Mouse (Mus musculus): ENCODE data around the gene Tcfl5. TPM values are rescaled to one million over a fixed set of nuclear protein-coding genes. Genes with fewer than 3 reads are reported as not detected.

The Tcfl5 gene
- total and polyA plus RNA-seq, 3 experiments, result not detected

DNA sequence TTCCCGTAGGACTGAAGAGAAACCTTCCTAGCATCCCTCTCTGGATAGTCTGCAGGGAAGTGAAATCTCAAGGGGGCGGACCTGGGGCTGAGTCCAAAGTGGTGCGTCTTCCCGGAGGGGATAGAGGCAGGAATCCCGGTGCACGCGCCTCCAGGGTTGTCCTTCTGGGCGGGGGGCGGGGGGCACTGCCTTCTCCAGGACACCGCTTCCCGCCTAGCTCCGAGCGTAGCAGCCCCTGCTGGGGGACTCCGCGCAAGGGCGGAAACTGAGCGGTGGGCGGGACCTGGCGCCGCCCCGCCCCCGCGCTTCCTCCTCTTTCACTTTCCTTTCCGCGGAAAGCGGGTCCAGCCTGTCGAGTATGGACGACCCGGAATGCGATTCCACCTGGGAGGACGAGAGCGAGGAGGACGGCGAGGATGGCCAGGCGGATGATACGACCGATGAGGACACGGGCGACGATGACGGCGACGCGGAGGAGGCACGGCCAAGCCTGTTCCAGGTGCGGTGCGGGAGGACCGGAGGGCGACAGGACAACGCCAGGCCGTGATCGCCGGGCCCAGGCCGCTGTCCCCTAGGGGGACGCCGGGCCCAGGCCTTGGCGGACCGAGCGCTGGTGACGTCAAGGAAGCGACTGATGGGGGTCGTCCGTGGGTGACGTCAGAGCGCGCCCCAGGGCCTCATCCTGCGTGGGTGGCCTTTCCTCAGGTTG lies 53.2 kb downstream of the Tcfl5 start, which contains the start of gene Ogfr (continued):
- TF ChIP-seq EP300 (IDR thresholded peaks at IDR 0.05; ENCODE audit: low read depth in 1 of 2, low read length in 2 of 2), result no peak; a peak in 2 of 4 replicates
- no peak; the same call in 1 of the 2 replicates for TF ChIP-seq TCF12 (IDR thresholded peaks at IDR 0.05; ENCODE audit: low read depth, low read length)
- 0 out of 2 replicates have a peak, but pooled peaks have one; percentile 37 for TF ChIP-seq TBP (IDR thresholded peaks at IDR 0.05; ENCODE audit: low read depth, low read length)

- H3K9me3 ChIP-seq (replicated peaks; ENCODE audit: insufficient read depth, low read length), result no peaks in the 10 kb centered on the region
- H3K36me3 ChIP-seq (ENCODE audit: control insufficient read depth in 1 of 2, insufficient read depth in 2 of 2, low read length in 2 of 2), result peaks cover 0 to 2% of the 10 kb centered on the region in 2 experiments; a peak in 2 of 4 replicates
- peak overlapping the region; percentile 98 for H3K9ac ChIP-seq (ENCODE audit: control insufficient read depth, low read depth, low read length, poor library complexity, severe bottlenecking)
- TF ChIP-seq CTCF (IDR thresholded peaks at IDR 0.05 in 2 of 3, conservative IDR thresholded peaks at IDR 0.05 in 1 of 3; ENCODE audit: control insufficient read depth in 1 of 3, insufficient read depth in 1 of 3, low read depth in 2 of 3, low read length in 3 of 3, poor library complexity in 1 of 3, severe bottlenecking in 1 of 3) (peak in 1 of 3 experiments; percentile 39; a peak in 2 of 6 replicates), MEF2A (IDR thresholded peaks at IDR 0.05; ENCODE audit: extremely low read depth, insufficient replicate concordance, low read depth, low read length, poor library complexity, severe bottlenecking) (no peak)
- no peak for DNase-seq (ENCODE audit: low read depth, low spot score)
- peaks cover 0 to 4% of the 10 kb centered on the region in 2 experiments; a peak in 2 of 4 replicates for H3K4me1 ChIP-seq (ENCODE audit: control insufficient read depth in 1 of 2, insufficient read depth in 2 of 2, low read length in 2 of 2)
- H3K27me3 ChIP-seq (ENCODE audit: control insufficient read depth in 1 of 2, insufficient read depth in 2 of 2, low read length in 2 of 2), result no peaks in the 10 kb centered on the region
- peak overlapping the region; percentile 100 for H3K4me3 ChIP-seq (ENCODE audit: control insufficient read depth in 1 of 2, insufficient read depth in 1 of 2, low read depth in 2 of 2, low read length in 2 of 2)
- peak overlapping the region; percentile 33; the same call in 1 of the 2 replicates for H3K27ac ChIP-seq (ENCODE audit: control insufficient read depth, low read depth, low read length)
- H3K79me2 ChIP-seq (ENCODE audit: control insufficient read depth, insufficient read depth, low read length, poor library complexity), result peaks cover 20% of the 10 kb centered on the region
These were observed 53.8 kb downstream of the Tcfl5 start for GRCm38 (mm10) chr2:180588736-180589122.

DNA sequence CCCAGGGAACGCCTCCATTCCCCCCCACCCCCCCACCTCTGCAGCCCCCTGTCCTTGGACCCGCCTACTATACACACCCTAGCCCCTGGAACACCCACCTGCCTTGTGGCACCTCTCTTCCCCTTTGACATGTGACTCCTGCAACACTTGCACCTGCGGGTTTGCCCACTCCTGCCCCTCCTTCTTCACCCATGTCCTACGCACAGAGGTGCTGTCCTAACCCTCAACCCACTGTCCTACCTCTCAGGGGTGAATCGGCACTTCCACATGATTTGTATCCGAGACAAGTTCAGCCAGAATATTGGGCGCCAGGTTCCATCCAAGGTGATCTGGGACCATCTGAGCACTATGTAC lies 59.4 kb downstream of the Tcfl5 start:
- Histone ChIP-seq H3K4me3 (ENCODE audit: control insufficient read depth in 1 of 2, insufficient read depth in 1 of 2, low read depth in 2 of 2, low read length in 2 of 2) (peak overlapping the region; percentile 63 to 84), H3K9me3 (replicated peaks; ENCODE audit: insufficient read depth, low read length) (no peaks in the 10 kb centered on the region), H3K36me3 (ENCODE audit: control insufficient read depth in 1 of 2, insufficient read depth in 2 of 2, low read length in 2 of 2) (peaks cover 0 to 20% of the 10 kb centered on the region in 2 experiments; a peak in 3 of 4 replicates), H3K27ac (ENCODE audit: control insufficient read depth, low read depth, low read length) (no peak overlapping the region), H3K27me3 (ENCODE audit: control insufficient read depth in 1 of 2, insufficient read depth in 2 of 2, low read length in 2 of 2) (no peaks in the 10 kb centered on the region), H3K79me2 (ENCODE audit: control insufficient read depth, insufficient read depth, low read length, poor library complexity) (peaks cover 14% of the 10 kb centered on the region), H3K4me1 (ENCODE audit: control insufficient read depth in 1 of 2, insufficient read depth in 2 of 2, low read length in 2 of 2) (peaks cover 5 to 22% of the 10 kb centered on the region in 2 experiments), H3K9ac (ENCODE audit: control insufficient read depth, low read depth, low read length, poor library complexity, severe bottlenecking) (peak overlapping the region; percentile 96)
- no peak for TF ChIP-seq ELF1 (IDR thresholded peaks at IDR 0.05; ENCODE audit: low read depth, low read length)
- peak; percentile 17; the same call in 1 of the 2 replicates for TF ChIP-seq USF1 (IDR thresholded peaks at IDR 0.05; ENCODE audit: low read depth, low read length)
- no peak for TF ChIP-seq HCFC1 (IDR thresholded peaks at IDR 0.05; ENCODE audit: low read depth, low read length)
- TF ChIP-seq USF2 (IDR thresholded peaks at IDR 0.05; ENCODE audit: borderline replicate concordance in 1 of 2, insufficient read depth in 1 of 2, low read depth in 1 of 2, low read length in 2 of 2), result no peak
- no peak for TF ChIP-seq E2F4 (IDR thresholded peaks at IDR 0.05; ENCODE audit: borderline replicate concordance, low read depth, low read length)
- TF ChIP-seq UBTF (IDR thresholded peaks at IDR 0.05; ENCODE audit: borderline replicate concordance, insufficient read depth, low read depth, low read length), result no peak
- peak; percentile 17; the same call in 1 of the 2 replicates for TF ChIP-seq MAX (IDR thresholded peaks at IDR 0.05; ENCODE audit: low read length)
- TF ChIP-seq ZKSCAN1 (IDR thresholded peaks at IDR 0.05; ENCODE audit: low read depth, low read length), result no peak
- TF ChIP-seq MEF2A (IDR thresholded peaks at IDR 0.05; ENCODE audit: extremely low read depth, insufficient replicate concordance, low read depth, low read length, poor library complexity, severe bottlenecking), result no peak
- no peak for TF ChIP-seq POLR2A (IDR thresholded peaks at IDR 0.05; ENCODE audit: control insufficient read depth in 1 of 2, insufficient read depth in 1 of 2, low read depth in 1 of 2, low read length in 2 of 2, poor library complexity in 1 of 2)
- no peak for TF ChIP-seq KAT2A (conservative IDR thresholded peaks at IDR 0.05; ENCODE audit: low read depth, low read length)
- TF ChIP-seq MAFK (IDR thresholded peaks at IDR 0.05; ENCODE audit: borderline replicate concordance, low read depth, low read length), result no peak
- no peak for TF ChIP-seq NRF1 (IDR thresholded peaks at IDR 0.05; ENCODE audit: insufficient read depth, low read depth, low read length, poor library complexity, severe bottlenecking)
- no peak for TF ChIP-seq ZC3H11A (IDR thresholded peaks at IDR 0.05; ENCODE audit: low read depth, low read length)
- TF ChIP-seq CTCF (IDR thresholded peaks at IDR 0.05 in 2 of 3, conservative IDR thresholded peaks at IDR 0.05 in 1 of 3; ENCODE audit: control insufficient read depth in 1 of 3, insufficient read depth in 1 of 3, low read depth in 2 of 3, low read length in 3 of 3, poor library complexity in 1 of 3, severe bottlenecking in 1 of 3), result no peak
- peak; percentile 31 for DNase-seq (ENCODE audit: low read depth, low spot score)
